Mouse (Mus musculus) c-Kit-positive CD71-positive TER-119-negative erythroid progenitor cells, embryonic 14.5 days (primary cell): ENCODE results near the gene Mamdc2.
A peak's percentile ranks its signal among the peaks of the same experiment; 100 is the strongest.

Source experiments
- DNase-seq: peaks from one replicate; pipeline ENCODE4 v3.0.0-alpha.2; 2013; ENCODE audit warnings: low read depth

The Mamdc2 gene

GRCm38 (mm10) chr19:23434433-23434832 is 13.8 kb downstream of the Mamdc2 start:
- no peak for DNase-seq

GRCm38 (mm10) chr19:23417668-23418067 is 30.6 kb downstream of the Mamdc2 start:
- no peak for DNase-seq

DNA sequence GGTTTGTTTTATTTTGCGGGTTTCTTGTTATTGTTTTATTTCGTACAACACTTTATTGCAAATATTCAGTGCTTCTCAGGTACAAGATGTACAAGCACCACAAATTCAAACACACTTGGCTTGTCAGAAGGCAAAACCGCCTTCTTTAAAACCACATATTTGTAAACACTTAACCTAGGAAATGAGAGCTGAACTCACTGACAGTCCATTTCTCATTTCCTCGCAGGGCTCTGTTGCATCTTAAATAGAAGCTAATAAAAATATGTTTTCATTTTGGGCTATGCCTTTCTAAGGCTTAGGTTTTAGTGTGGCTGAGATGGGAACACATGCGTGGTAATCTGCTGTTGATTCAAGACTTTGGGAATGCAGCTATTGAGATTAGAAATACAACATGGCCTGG is 37.4 kb downstream of the Mamdc2 start:
- no peak for DNase-seq

DNA sequence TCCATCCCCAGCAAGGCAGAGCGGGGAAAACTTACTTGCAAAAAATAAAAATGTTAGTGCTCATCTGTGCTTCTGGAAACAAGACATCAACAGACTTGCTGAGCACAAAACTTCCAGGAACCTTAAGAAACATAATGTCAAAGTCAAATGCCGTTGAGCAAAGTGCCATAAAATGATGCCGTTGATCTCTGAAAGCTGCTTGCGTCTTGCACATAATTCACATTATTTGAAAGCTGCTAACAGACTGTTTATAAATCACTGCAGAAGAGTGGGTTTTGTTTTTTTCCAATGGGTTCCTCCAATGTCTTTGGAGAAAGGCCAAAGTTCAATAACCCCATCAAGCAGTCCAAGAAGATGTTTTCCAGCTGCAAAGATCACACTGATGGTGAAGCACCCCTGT is 37.9 kb downstream of the Mamdc2 start:
- DNase-seq, result no peak

GRCm38 (mm10) chr19:23401469-23402135 is 46.6 kb downstream of the Mamdc2 start:
- no peak for DNase-seq

DNA sequence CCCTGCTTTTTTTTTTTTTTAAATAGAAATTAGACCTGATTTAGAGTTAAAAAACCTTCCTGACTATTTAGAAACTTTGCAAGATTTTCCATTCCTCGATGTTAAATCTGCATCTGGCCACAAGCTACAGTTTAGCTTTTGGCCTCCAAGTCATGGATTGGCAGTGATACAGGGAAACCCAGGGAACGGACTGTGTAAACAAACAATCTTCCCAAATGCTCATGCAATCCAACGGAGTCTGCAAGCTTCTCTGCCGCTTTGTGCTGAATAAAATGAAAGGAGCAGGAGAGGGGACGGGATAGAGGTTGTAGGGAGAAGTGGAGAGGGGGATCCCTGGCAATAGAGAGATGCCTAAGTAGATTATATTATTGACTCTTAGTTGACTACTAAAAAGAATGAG is 47.8 kb downstream of the Mamdc2 start:
- DNase-seq, result no peak

- DNase-seq, result no peak
These were observed 52.3 kb downstream of the Mamdc2 start for GRCm38 (mm10) chr19:23395956-23396355.

DNA sequence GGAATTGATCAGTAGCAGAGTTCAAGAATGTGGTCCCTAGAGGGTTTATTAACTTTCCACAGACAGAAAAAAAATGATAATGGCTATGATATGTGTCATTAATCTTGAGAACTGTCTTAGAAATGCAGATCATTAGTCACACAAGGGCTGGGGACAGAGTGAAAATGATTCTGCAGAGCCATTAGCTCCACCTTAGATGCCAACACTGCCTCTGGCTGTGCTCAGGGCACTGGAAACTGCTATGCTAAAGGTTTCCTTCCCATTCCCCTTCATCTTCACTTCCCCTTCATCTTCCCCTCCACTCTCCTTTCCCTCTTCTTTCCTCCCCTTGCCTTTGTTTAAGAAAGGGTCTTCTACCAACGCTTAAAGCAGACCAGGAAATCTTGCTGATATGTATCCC is 53.6 kb downstream of the Mamdc2 start:
- DNase-seq, result no peak

DNA sequence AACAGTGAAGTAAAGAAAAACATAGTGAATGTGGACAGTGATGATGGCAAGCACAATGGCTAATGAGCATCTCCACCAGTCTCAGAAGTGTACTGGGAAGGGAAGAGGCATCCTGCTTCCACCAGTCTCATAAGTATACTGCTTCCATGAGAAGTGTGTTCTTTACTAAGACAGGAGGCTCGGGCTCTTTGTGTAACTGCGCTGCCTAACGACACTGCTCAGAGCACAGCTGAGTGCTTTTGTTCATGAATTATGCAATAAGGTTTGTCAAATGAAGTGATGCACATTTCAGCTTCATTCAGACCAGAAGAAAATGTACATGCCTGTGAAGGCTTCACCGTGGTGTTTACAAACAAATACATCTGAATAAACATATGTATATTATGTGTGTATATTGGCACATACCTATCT is 59.4 kb downstream of the Mamdc2 start:
- no peak for DNase-seq

DNA sequence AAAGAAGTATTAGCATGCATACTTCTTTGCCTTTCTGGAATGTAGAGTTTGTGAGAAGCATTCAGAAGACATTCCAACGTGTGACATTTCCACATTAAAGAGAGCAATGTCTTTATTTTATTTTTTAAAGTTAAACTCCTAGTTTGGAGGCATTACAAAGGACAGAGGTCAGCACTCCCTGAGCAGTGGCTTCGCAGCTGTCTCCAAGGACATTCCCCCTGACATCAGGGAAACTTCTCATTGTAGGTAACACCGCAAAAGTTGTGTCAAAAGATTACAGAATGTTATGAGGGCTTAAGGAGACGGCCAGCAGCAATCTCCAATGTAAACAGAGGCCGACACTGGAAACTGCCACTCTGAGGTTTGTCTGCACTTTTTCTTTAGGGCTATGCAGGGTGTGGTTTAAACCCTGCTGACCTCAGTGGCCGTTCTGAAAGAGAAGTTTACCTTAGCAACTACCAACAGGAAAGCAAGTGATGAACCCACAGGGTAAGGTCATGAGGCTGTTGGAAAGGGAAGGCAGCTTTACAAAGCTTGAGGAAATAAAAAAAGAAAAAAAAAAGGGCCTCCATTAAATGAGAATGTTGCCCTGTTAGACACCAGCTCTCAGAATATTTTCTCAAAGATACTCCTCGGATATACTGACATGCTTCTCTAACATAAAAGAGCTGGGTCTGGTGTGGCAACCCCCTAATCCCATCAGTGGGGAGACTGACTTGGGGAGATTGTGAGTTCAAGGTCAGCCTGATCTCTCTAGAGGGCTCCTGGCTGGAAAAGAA is 60.0 kb downstream of the Mamdc2 start:
- DNase-seq, result no peak

DNA sequence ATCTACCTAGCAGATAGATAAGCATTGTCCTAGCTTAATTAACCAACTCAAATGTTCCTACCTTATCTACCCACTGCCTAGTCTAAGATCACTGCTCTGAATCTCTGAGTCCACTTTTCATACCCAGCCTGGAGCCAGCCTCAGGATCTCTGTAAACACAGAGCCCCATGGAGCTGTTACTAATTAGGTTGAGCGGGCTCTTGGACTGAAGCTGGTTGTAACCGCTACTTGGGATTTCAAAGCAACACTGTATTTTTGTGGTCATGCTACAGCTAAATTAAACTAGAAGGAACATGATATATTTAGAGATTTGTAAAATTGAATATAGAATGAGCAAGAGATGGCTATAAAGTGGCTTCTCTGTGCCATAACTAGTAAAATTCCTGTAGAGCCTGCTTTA is 65.8 kb downstream of the Mamdc2 start:
- no peak for DNase-seq

DNA sequence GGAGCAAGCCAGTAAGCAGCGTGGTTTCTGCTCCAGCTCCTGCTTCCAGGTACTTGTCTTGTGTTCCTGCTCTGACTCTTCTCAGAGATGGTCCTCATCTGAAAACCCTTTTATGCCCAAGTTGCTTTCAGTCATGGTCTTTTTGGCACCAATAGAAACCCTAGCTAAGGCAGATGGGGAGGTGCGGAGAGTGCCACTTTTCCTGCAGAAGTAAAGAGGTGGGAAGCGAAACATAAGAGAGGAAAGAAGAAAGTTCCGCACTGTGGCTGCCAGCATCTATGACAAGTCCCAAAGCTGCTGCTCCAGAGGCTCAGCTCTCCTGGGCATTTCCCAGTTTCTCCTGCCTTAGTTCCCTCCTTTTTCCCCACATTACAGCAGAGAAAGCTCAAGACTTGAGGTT is 67.3 kb downstream of the Mamdc2 start:
- DNase-seq, result no peak

GRCm38 (mm10) chr19:23379752-23380504 is 68.3 kb downstream of the Mamdc2 start:
- DNase-seq, result no peak

- no peak for DNase-seq
These were observed 71.6 kb downstream of the Mamdc2 start for GRCm38 (mm10) chr19:23376536-23377201.

DNA sequence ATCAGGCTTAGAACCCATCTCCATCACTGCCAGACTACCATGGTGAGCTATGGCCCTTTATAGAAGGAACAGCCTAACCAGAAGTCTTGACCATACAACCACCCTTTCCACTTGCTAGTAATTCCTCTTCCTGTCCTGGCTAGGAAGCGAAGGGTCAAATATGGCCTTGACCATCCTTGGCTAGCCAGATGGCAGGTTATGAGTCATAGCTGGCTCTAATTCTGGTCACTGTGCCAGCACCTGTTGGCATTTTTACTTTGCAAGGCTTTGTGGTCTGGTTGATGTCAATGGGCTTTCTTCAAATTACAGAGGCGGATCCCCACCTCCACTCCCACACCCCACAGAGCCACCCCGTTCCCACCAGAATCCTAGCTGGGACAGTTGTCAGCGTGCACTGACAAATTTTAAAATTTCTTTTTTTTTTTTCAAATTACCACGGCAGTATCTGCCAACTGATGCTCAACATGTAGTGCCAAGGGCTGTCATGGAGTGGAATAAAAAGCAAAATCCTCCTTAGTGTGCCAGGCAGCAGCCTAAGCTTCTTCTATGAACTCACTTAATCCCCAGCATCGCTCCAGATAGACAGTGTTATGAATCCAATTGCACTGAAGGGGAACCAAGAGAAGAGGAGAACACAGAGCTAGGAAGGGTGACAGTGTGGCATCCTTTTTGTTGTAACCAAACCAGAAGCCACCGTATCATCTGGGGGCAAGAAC is 73.1 kb downstream of the Mamdc2 start:
- DNase-seq, result no peak

DNA sequence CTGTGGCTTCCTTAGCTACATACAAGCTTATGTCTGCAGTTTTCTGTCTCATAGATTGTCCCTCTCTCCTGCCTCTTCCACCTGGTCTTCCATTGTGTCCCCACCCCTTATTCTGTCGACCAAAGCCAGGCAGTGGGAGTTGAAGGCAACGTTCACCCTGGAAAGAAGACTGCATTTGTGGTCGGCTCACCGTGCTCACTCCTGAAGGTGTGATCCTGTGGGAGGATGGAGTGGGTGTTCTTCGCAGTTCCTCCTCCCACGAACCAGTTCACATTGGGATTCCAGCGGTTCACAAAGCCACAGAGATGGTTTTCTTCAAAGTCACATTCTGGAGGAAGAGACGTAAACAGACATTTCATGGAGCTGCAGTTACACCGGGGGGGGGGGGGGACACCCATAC is 74.5 kb downstream of the Mamdc2 start:
- no peak for DNase-seq

DNA sequence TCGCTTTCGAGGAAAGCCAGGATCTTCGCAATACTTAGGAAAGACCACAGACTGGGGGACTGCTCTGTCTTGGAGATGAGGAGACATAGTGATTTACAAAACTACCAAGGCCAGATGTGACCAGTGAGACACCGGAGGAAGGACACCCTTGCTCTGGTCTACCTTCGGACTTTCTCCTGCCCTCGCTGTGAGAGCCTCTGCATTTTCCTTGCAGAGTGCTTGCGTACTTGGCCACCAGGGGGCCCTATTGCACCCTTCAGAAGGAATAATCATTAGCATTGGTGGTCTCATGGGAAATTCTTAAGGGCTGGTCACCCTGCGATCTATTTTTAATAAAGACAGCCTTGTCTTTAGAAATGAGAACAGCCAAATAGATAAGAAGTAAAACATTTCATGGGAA is 75.0 kb downstream of the Mamdc2 start:
- DNase-seq, result peak; percentile 8

DNA sequence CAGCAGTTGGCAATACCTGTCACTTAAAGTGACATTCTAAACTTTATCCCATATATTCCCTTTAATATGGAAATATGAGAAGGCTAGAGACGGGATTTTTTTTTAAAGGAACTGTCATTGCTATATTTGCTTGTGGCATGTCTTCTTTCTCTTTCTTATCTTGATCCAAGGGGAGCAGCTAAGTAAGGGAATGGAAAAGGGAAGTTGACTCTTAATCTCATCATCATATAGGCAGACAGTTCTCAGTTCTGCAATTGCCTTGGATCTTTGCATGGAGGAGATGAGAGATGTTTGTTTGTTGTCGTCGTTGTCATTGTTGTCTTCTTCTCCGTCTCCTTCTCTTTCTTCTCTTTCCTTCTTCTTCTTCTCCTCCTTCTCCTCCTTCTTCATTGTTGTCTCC is 79.0 kb downstream of the Mamdc2 start:
- no peak for DNase-seq

- no peak for DNase-seq
These were observed 86.2 kb downstream of the Mamdc2 start for GRCm38 (mm10) chr19:23362006-23362405.

GRCm38 (mm10) chr19:23361124-23361523 is 87.1 kb downstream of the Mamdc2 start:
- DNase-seq, result no peak

DNA sequence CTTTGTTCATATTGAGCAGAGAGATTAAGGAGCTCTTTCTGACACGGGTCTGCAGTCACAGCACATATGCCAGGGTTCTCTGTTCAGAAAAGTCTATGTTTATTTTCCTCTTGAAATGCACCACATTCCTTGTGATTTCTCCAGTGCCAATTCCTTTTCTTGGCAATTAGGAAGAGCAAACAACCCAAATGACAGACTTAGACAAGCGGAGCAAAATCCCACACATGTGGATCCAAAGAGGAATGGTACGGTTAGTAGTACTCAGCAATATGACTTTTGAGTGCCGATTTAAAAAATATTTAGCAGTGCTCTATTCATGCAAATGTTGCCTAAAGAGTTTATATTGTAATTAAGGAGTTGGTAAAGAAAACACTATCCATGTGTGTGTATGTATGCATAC is 87.7 kb downstream of the Mamdc2 start:
- no peak for DNase-seq

- DNase-seq, result no peak
These were observed 91.0 kb downstream of the Mamdc2 start for GRCm38 (mm10) chr19:23357253-23357652.
